Mouse (Mus musculus) mature B cell (primary cell): ENCODE measurements around the gene Cyp4f37.

Experiments
- in situ Hi-C: fragments of 300-500 bp; cut with MboI; formaldehyde crosslinking; loops from 2 replicates; pipeline ENCODE4 v1.14.3; 2019

Gene Cyp4f37

GRCm38 (mm10) chr17:32685048-32685750, 64.1 kb downstream of the Cyp4f37 start, which contains the start of gene Cyp4f15:
Gene Cyp4f15 (plus strand): TSS chr17:32685627.
- in situ Hi-C loops: no loop called here
